Mouse (Mus musculus) c-Kit-positive CD71-positive TER-119-negative erythroid progenitor cells, embryonic 14.5 days (primary cell): Measurements from ENCODE around the gene Olfr58.
"Not testable (repeated sequence)": the region's sequence is repeated elsewhere in the genome, so short reads cannot be mapped to it uniquely, and the experiment has no call there.

Experiments used
- DNase-seq: peaks from one replicate; pipeline ENCODE4 v3.0.0-alpha.2; 2013; ENCODE audit warnings: low read depth

Olfr58 gene

DNA sequence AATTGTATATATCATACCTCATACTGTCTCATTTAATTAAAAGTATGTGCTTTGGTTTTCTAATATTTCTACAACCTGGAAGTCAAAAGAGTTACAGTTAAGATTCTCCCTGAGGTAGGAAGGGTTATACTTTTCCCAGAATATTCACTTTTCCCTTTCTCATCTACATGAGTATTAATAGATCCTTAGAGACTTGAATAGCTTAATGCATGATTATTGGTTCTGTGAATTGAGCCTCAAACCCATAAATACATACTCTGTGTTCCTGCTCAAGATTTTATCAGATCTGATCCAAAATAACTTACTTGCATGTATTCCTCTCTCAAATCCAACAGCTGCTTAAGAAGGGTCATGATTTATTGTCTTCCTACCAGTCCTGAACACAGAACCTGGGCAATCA lies at the start of gene Olfr58:
Gene Olfr58, plus strand, starts transcription at position 301 of the 400 bp plus-strand sequence.
- DNase-seq = no peak

DNA sequence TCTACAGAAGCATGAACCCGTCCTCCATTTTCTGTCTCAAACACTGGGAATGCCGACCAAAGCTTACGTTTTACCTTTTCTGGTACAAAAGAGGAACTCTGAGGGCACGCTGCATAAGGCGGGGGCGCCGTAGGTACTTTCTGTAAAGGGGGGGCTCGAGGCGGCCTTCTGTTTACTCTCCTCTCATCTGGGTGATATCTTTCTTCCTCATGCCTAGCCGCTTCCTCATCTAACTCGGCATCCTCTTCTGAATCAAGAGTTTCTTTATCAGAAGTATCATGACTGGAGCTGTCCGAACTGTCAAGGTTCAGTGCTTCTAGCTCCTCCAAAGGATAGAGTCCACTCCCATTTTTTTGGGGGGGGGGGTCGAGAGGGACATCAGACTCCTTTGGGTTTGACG lies 10.9 kb upstream of the Olfr58 start:
- no peak for DNase-seq

DNA sequence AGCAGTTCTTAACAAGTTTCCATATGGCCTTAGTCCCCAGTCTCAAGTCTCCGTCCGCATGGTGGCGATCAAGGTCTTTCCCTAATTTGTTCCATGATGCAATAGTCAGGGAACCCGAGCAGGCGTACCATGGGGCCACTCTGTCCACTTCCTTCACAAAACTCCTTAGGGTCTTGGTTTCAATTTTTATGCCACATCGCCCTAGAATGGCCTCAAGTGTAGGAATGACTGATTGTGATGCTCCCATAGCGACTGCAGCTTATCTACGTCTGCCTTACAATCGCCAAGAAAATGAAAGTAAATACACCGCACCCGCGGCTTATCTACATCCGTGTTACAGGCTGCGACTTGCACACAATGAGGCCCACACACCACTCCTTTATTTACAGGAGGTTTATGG lies 10.4 kb upstream of the Olfr58 start:
- DNase-seq = no peak

GRCm38 (mm10) chr9:19803000-19803399 lies 22.9 kb downstream of the Olfr58 start:
- no peak for DNase-seq

GRCm38 (mm10) chr9:19804606-19805005 lies 24.5 kb downstream of the Olfr58 start, which contains the start of gene Olfr859:
TSS of gene Olfr859 (plus strand) at chr9:19804906.
- not testable (repeated sequence) for DNase-seq
